Comparison of ENCODE assay signal across 9 mouse cellular contexts in genomic region chr2:167594444-167594934, GRCm38 (mm10). TPM values are rescaled to one million over a fixed set of nuclear protein-coding genes. Genes with fewer than 3 reads are reported as not detected.
DNase-seq lines count a peak whose midpoint lies in the region; ATAC-seq lines count a peak whose summit lies in the region.
"Had no signal": no experiment of that assay in that cellular context is flagged by ENCODE, and none has a peak within 500 bp of the region (broad histone marks: within the 10 kb centered on the region; RNA-seq: fewer than 3 reads in every experiment).

No protein-coding gene starts in this region.

- H3K9ac ChIP-seq in hindbrain, embryonic 14.5 days, result no peak overlapping the region
- 0 out of 2 replicates have a peak overlapping the region, but pooled peaks have one; percentile 18 for H3K9ac ChIP-seq in lung, embryonic 15.5 days

- no peak for ATAC-seq in hindbrain, embryonic 14.5 days (ENCODE audit: low FRiP score)
- peak; percentile 81 for ATAC-seq in lung, embryonic 15.5 days (ENCODE audit: borderline replicate concordance, extremely low read depth, low FRiP score, low TSS enrichment)

- H3K36me3 ChIP-seq in hindbrain, embryonic 14.5 days (replicated peaks; ENCODE audit: control insufficient read depth, insufficient read depth), result no peaks in the 10 kb centered on the region
- no peaks in the 10 kb centered on the region for H3K36me3 ChIP-seq in lung, embryonic 15.5 days

- DNase-seq in 3134 (ENCODE audit: extremely low read depth, insufficient read length, low spot score), result peak; percentile 92
- peak; percentile 77 for DNase-seq in adrenal gland, postnatal 25 days
- peak; percentile 36 to 39 for DNase-seq in frontal cortex, postnatal 25 days (ENCODE audit: low spot score in 2 of 2)
- DNase-seq in hindbrain, embryonic 14.5 days (ENCODE audit: low spot score), result peak; percentile 51
- peak; percentile 65 to 66 for DNase-seq in layer of hippocampus, postnatal 36 days
- peak; percentile 40 to 52 for DNase-seq in spleen, postnatal 36 days (ENCODE audit: low spot score in 2 of 2)
- no peak for DNase-seq in thymus, postnatal 4 days

- H3K4me3 ChIP-seq in hindbrain, embryonic 14.5 days (replicated peaks; ENCODE audit: low read length), result no peak overlapping the region
- H3K4me3 ChIP-seq in lung, embryonic 15.5 days, result no peak overlapping the region

- no peaks in the 10 kb centered on the region for H3K27me3 ChIP-seq in hindbrain, embryonic 14.5 days (ENCODE audit: control insufficient read depth, insufficient read depth, low read length)
- H3K27me3 ChIP-seq in lung, embryonic 15.5 days, result no peaks in the 10 kb centered on the region

- H3K9me3 ChIP-seq in hindbrain, embryonic 14.5 days (ENCODE audit: control insufficient read depth, low read length), result no peaks in the 10 kb centered on the region
- no peaks in the 10 kb centered on the region for H3K9me3 ChIP-seq in lung, embryonic 15.5 days

- WGBS in hindbrain, embryonic 14.5 days, result 21% methylated on average over 10 of the region's 10 CpGs
- 22% methylated on average over 10 of the region's 10 CpGs for WGBS in lung, embryonic 15.5 days

- no peak overlapping the region for H3K4me2 ChIP-seq in hindbrain, embryonic 14.5 days (replicated peaks)
- peak overlapping the region; percentile 34 for H3K4me2 ChIP-seq in lung, embryonic 15.5 days

- H3K27ac ChIP-seq in hindbrain, embryonic 14.5 days, result 0 out of 2 replicates have a peak overlapping the region, but pooled peaks have one; percentile 20
- H3K27ac ChIP-seq in lung, embryonic 15.5 days, result peak overlapping the region; percentile 95
- H3K27ac ChIP-seq: macrophage had no signal

- peaks cover 10% of the 10 kb centered on the region; the same call in 1 of the 2 replicates for H3K4me1 ChIP-seq in hindbrain, embryonic 14.5 days (replicated peaks; ENCODE audit: control insufficient read depth, insufficient read depth, low read length)
- peaks cover 76% of the 10 kb centered on the region for H3K4me1 ChIP-seq in lung, embryonic 15.5 days

RNA-seq across cellular contexts. Expression of gene Ube2v1, which starts 37.4 kb away (rescaled TPM):
- total RNA-seq in adrenal gland, postnatal 25 days (2021), result 187 and 190 TPM in 2 replicates
- polyA plus RNA-seq in hindbrain, embryonic 14.5 days (2014; fragmentation: Nextera tagmentation; extraction: Ambion mirVana), result 302 and 313 TPM in 2 replicates
- 100 to 1,000 TPM; 208 to 231 TPM for total RNA-seq in layer of hippocampus, postnatal 36 days (2021)
- polyA plus RNA-seq in lung, embryonic 15.5 days (2015; fragmentation: Nextera tagmentation; extraction: Ambion mirVana), result 280 and 282 TPM in 2 replicates

RNA-seq across cellular contexts. Expression of gene Snai1, which starts 56.5 kb away (rescaled TPM):
- 12.8 and 13.0 TPM in 2 replicates for total RNA-seq in adrenal gland, postnatal 25 days (2021)
- polyA plus RNA-seq in hindbrain, embryonic 14.5 days (2014; fragmentation: Nextera tagmentation; extraction: Ambion mirVana), result 5.5 and 7.5 TPM in 2 replicates
- total RNA-seq in layer of hippocampus, postnatal 36 days (2021), result under 1 TPM; 0.50 to 0.94 TPM
- 107 and 109 TPM in 2 replicates for polyA plus RNA-seq in lung, embryonic 15.5 days (2015; fragmentation: Nextera tagmentation; extraction: Ambion mirVana)
- polyA plus RNA-seq: macrophage had no signal
